Mouse (Mus musculus): Measurements from ENCODE around the gene Casp3.

The Casp3 gene

DNA sequence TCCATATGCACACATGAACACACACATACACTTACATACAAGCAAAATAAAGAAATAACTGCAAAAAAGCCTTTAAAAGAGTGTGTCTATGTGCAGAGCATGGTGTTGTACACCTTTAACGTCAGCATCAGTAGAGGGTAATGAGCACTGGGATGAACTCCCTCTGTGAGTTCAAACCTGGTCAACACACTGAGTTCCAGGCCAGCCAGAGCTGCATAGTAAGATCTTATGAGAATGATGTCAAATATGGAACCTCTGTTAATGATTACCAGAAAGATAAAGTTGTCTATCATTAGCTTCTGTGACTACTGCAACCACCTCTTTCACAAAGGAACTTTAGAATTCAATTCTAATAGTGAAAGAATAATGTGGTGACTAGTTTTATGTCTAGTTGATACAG lies 10.2 kb upstream of the Casp3 start:
- no peak for DNase-seq (ENCODE audit: low spot score in 2 of 2)

DNA sequence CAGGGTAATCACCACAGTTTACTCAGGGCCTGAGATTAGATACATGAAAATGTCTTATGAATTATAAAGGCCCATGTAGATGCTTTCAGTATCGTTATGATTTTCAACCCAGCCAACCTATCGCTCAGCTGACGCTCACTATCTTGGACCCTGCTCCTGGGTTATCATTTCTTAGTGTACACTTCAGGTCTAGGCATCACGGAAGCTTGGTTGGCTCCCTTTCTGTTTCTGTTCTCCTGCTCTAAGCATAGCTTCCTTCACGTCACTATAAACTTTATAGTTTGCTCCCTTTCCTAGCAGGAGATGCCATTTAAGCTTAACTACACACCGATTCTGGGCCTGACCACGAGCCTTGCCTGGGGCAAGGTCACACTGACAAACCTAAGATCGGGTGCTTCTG lies 5.5 kb upstream of the Casp3 start:
- DNase-seq (ENCODE audit: low spot score in 2 of 2), result no peak

DNA sequence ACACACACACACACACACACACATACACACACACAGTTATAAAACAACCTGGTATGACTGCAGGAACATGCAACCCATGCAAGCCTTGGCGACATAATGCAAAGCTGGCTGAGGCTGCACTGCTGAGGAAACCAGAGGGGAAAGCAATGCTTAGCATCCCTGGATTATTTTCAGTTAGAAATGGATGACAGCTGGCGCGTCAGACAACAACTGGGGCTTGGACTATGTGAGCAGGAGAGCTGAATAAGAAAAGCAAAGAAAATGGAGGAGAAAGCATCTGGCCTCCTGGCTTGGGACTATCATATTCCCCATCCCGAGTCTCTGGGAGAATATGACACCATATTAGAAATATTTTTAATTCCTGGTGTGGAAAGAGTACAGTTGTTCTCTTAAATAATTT lies 4.2 kb upstream of the Casp3 start:
- no peak for DNase-seq (ENCODE audit: low spot score in 2 of 2)

DNA sequence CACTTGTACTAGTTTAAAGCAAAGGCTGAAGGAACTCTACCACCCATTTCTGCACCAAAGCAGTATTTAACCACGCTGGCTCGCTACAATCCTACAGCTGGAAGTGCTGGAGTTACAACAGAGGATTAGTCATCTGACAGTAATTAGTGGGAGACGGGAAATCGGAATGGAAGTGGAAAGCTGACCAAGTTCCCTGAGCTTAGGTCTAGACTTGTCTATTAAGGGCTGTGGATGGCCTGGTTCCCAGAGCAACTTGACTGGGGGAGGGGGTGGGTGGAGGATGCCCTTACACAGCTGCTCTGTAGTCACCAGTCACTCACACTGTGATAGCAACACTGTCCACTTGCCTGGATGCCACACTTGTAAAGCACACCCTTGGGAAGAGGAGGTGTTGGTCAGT lies 3.7 kb upstream of the Casp3 start:
- no peak for DNase-seq (ENCODE audit: low spot score in 2 of 2)

DNA sequence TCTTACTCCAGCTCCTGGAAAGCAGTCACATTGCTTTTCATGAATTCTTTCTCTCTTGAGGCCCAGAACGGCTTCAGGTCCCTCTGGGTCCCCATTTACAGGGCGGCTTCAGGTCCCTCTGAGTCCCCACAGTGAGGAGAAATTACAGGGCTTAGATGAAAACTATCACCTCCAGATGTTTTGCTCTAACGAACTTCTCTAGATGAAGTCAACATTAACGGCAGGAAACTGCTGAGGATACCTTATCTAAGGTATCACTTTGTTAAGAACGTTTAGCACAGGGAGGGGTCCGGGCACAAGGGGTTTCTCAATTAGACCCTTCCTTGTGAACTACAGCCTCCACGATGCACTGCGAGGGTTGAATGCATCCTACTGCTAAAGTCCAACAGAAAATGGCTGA lies 1.2 kb upstream of the Casp3 start:
- no peak for DNase-seq (ENCODE audit: low spot score in 2 of 2)

DNA sequence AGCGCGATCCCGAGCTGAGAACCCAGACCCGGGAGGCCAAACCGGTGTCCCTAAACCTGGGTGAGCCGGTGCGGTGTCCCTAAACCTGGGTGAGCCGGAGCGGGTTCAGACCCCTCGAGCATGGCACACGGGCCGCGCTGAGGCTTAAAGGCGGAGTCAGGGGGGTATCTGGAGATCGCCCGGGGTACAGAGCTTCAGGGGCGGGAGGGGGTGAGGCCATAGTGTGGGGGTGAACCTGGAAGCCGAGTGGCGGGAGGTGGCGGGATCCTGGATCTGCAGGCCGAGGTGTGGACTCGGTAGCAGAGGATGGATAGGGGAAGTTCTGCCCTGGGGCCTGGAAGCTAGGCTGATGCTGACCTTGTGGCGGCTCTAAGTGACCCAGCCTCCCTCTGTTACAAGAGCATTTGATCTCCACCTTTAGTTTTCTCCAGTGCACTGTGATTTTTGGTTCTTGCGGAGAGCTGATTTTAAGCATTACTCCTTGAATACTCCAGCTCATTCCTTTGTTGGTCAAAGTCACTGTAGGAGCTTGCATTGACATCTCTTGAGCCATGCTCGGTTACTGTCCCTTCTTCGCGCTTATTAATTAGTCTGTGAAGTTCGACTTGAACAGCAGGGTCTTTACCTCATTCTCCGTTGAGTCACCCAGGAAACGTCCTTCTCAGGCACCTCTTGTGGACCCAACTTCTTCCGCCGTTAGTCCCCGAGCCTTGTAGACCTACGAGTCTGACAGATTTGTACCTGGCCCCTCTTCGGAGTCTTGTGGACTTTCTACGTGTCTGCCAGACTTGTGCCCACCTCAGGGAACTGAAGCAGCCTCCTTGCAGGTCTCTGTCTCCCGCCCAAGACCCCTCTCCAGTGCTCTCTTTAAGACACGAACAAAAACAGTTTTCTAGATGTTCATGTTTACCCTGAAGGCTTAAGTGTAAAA lies 864 bp downstream of the Casp3 start:
- DNase-seq (ENCODE audit: low spot score in 2 of 2), result no peak

DNA sequence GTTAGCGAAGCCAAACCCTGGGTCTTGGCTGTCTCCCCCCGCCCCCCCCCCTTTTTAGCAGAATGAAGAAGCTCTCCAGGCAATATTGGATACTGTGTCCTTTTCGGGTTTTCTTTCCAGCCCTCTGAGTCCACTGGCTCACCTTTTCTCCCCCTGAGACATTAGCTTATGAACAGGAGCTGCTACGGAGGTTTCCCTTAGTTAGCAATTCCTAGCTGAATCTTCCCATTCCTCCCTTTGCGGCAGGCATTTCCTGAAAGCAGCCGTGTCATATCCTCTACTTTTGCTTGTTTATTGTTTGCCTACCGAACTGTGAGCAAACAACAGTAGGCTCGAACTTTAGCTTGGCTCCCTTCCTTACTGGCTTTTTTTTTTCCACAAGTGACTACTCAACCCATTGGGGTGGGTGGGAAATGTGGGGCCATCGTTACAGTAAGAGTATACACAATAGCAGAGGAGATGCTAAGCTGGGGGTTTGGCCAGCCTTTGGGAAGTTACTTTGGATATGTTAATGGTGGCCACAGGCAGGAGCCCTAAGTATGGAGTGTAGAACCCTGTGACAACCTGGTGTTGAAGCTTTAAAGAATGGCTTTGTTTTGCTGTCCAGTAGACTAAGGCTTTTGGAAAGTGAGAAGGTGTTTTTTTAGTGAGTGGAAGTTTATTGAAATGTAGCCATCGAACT lies 1.7 kb downstream of the Casp3 start:
- no peak for DNase-seq (ENCODE audit: low spot score in 2 of 2)

DNA sequence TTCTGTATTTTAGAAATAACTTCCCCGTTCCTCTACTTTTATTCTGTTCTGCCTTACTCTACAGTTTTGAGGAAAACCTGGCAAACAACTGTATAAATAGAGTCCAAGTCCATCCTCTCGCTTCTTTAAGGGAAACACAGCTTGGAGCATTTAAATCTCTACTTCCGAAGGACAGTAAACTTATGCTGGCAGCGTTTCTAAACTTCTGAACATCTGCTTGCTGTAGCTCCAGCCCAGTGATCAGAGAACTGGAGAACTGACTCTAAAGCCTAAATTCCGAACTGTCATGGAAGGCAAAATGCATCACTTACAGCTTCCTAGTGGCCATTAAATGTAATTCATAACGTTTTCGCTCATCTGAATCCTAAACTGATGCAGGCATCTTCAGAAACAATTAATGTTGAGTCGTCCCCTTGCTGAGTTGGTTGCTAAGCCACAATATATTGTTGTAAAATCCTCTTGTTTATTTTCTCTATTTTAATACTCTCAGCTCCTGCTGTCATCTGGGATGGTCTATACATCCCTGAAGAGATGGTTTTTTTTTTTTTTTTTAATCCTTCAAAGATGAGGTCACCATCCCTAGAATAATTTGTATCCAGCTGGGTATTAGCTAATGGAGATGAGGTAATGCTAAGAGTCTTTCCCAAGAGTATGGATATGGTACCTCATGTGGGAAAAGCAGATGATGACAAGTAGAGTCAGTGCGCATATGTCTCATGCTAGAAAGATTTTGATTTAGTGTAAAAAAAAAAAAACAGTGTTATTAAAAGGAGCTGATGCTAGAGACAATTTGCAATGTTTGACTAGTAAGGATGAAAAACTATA lies 5.6 kb downstream of the Casp3 start:
- DNase-seq (ENCODE audit: low spot score in 2 of 2), result no peak

DNA sequence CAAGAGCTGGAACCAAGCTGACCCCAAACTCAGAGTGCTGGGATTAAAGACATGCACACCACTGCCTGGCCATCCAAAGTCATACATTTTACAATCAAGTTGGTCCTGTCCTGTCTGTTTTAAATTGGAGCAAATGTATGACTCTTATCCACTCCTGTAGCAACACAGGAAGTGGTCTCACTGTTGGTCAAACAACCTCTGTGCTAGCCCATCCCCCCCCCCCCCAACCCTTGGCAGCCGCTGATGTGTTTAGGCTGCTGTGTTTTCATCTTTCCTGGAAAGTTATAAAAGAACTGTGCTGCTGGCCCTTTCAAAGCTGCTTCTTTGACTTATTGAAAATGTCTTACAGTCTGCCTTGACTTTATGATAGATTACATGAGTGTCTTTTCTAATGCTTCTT lies 8.1 kb downstream of the Casp3 start:
- no peak for DNase-seq (ENCODE audit: low spot score in 2 of 2)

DNA sequence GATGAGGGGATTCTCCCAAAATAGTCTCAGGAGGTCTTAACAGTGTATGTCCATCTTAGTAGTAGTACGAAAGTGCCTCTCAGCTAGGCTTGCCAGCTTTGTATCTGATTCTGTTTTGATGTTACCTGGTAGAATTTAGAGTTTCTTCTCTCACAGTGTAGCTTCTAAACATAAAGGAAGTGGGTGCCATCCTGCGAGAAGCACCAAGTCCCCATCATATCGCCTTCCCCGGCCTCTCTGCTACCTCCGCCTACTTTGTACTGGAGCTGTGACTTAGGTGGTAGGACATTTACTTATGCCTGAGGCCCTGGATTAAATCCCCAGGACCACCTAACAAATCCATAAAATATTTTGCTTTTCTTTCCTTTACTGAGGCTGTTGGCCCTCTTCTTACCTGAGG lies 9.6 kb downstream of the Casp3 start:
- DNase-seq (ENCODE audit: low spot score in 2 of 2), result no peak

DNA sequence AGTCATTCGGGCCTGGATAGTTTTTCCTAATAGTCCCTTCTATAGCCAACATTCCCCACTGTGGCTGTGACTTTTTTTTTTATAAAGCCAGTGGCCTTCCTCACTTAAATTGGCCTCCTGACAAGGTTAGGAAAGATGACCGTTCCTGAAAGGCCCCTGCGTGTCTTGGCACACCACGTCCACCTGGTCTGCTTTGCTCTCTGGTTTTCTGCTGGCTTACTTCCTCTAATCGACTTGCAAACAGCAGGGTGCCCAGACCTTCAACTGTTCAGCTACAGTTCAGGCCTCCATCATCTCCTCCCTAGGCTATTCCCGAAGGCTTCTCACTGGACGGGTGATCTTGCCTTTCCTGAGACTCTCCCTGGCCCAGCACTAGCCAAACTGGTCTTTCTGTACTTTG lies 10.8 kb downstream of the Casp3 start:
- no peak for DNase-seq (ENCODE audit: low spot score in 2 of 2)

DNA sequence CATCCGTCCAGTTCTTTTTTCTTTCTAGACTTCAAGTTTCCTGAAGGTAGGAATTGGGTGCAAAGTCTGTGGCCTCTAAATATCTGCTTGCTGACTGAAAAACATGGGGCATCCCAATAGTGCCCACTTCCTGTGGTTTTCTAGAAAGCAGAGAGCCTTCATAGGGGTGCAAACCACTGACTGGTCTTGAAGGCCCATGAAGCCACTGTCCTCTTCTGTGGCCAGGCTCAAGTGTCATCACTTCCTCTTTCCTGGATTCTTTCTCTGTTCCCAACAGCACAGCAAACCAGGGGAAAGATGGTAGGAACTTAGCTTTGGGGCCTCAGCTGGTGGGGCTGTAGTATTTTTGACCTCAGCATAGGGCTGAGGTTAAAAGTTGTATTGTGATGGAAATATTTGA lies 11.6 kb downstream of the Casp3 start:
- no peak for DNase-seq (ENCODE audit: low spot score in 2 of 2)

DNA sequence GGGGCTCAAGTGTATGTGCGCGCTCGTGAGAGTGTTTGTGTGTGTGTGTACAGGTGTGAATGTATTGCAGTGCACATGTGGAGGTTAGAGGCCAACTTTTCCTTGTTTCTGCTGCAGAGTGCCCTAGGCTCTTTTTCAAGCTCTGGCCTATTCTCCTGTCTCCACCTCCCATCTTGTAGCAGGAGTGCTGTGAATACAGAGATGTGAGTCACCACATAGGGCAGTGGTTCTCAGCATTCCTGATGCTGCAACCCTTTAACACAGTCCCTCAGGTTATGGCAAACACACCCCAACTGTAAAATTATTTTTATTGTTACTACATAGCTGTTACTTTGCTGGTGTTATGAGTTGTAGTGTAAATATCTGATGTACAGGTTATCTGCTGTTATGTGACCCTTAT lies 13.3 kb downstream of the Casp3 start:
- no peak for DNase-seq (ENCODE audit: low spot score in 2 of 2)

DNA sequence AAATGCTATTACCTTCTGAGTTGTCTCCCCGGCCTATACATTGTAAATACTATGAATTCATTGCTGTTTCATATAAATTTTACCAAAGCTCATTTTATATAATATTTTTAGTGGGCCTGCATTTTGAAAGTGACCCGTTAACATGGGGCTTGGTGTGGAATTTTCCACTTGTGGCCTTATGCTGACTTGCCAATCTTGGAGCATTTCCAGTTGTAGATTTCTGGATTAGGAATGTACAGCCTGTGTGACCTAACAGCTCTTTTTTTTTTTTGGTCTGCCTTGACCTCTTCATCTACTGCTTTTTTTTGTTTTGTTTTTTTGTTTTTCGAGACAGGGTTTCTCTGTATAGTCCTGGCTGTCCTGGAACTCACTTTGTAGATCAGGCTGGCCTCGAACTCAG lies 13.8 kb downstream of the Casp3 start:
- DNase-seq (ENCODE audit: low spot score in 2 of 2), result no peak

DNA sequence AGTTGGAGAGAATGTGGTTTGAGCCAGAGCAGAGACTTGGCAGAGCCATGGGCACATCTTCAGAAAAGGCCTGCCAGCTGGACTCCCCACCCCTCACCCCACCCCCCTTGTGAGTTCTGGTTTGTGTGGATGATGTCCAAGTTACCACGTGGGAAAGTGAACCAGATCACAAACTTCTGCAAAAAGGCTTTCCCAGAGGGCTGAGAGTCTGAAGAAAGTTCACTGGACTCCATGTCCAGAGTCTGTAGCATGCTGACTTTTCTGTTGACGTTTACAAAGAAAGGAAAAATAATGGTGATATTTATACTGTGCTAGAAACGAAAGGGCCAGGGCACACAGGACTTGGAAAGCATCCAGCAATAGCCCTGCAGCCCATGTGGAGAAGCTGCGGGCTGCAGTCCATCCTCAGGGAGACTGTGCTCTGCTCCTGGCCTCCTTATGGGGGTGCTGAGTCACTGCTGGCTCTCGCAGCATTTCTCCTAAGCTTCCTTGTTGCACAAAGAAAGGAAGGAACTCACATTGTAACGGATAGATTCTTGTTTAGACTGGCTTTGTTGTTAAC lies 22.0 kb downstream of the Casp3 start:
- no peak for DNase-seq (ENCODE audit: low spot score in 2 of 2)

DNA sequence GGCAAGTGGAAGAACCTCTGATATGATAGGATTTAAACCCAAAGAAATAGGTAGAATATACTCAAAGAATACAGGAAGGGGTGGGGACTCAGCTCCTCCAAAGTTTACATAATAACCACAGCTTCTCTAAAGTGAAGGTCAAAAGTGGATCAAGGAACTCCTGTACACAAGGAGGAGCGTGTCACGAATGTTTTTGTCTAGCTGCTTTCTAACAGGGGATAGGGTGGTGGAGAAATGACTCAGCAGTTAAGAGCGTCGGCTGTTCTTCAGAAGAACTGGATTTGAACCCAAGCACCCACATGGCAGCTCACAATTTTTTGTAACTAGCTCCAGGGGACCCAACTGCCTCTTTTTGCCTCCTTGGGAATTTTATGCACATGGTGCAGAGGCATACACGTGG lies 22.8 kb downstream of the Casp3 start:
- DNase-seq (ENCODE audit: low spot score in 2 of 2), result no peak

DNA sequence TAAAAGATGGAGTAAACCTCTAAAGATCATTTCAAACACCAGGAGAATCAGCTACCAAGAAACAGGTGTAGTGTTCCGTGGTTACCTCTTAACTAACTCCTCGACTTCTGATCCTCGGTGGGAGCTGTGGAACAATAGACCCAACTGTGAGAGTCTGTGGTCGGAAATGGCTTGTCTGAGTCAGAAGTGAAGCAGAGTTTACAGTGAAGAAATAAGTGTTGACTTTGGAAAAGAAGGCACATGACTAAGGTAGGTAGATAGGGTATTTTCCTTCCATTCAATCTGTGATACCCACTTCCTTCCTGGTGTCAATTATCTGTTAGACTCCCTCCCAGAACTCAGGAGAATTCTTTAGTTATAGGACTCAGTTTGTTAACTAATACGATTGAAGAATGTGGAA lies 24.2 kb downstream of the Casp3 start:
- DNase-seq (ENCODE audit: low spot score in 2 of 2), result no peak

DNA sequence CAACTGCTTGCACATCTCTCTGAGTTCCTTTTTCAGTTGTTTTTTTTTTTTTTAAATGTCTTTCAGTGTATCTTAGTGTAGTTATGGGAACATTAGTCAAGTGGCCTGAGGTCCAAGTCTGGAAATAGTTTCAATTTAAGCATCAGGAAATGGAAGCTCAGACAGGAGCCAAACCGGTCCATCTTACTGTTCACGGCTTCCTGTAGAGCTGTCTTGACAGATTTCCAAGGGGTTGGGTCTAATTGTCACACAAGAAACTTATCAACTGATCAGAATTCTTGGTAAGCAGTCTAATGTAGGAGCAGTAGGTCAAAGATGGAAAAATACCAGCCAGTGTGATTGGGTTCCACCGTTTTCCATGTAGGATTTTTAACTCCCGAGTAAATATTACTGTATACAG lies 31.3 kb downstream of the Casp3 start:
- DNase-seq (ENCODE audit: low spot score in 2 of 2), result no peak

DNA sequence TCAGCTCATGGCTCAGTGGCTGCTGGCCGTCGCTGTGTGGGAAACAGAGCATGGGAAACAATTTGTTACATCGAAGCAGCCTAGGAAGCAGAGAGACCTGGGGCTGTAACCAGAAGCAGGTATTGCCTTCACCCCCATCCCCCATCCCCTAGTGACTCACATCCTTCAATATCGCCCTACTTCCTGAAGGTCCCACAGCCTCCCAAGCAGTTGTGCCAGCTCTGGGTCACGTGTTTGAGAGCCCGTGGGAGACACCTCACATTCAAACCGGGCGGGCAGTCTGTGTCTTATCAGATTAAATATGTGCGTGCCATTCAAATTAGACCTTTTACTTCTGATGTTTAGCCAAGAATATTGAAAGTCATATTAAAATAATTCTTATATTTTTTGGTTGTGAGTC lies 34.8 kb downstream of the Casp3 start:
- DNase-seq (ENCODE audit: low spot score in 2 of 2), result no peak

DNA sequence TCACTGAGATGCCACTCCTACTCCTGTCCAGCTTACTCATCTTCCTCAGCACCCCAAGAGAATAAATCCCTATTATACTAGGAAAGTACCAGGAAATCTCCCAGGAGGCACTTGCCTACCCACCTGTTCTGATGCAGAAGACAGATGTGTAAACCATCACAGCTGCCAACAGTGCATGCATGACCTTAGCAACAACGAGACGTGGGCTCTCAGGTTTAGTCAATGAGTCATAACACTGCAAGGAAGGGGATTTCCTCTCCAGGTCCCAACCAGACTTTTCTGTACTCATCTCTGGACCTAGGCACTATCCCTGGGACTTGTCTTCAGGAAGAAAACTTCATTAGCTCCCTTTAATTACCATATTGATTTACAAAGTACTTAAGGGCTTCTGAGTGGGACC lies 38.8 kb downstream of the Casp3 start:
- no peak for DNase-seq (ENCODE audit: low spot score in 2 of 2)

DNA sequence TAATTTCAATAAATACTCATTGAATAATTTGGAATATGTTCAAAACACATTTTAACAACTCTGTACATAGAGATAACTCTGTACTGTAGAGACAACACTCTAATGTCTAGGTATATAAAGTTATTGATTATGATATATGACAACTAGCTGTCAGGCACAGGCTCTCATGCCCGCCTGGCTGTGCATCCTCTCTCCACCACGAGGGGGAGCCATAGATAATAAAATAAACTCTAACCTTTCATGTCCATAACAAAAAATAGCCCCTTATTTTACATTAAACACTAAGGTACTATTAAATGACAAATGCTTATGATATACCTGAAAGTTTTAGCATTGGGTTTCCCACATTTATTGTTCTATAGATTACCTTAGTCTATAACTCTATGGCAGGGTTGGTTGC lies 54.4 kb downstream of the Casp3 start:
- peak; percentile 14 to 70 for DNase-seq (ENCODE audit: low spot score in 2 of 2)

DNA sequence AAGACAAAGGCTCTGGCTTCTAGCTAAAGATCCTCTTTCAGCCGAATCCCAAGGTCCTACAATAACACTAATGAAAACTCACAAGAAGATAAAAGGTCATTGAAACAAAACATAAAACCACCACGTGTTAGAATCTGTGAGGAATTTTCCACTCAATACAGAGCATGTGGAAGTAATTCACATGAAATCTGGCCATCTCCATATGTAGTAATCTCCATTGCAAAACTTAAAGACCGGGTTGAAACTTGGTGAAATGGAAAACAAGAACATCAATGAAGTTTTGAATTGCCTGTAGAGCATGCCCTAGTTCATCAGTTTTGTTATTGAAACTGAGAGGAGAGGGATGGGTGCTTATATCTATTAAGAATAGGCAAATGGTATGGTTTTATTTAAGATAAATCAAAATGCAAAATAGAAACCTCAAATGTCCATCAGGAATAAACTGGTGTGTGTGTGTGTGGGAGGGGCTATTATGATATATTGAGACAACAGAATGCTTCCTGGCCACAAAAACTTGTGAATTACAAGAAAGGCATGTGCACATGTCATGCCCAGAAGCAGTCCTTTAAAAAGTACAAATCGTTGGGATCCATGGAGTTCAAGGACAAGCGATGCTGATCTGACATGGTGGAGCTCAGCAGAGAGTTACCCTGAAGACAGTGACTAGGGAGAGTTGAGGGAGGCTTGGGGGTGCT lies 63.7 kb downstream of the Casp3 start:
- DNase-seq (ENCODE audit: low spot score in 2 of 2), result no peak
